Mouse (Mus musculus) lung, postnatal 0 days (tissue): ENCODE measurements around the gene Ssbp3.

Experiments
- CTCF ChIP-seq: IDR thresholded peaks from 2 replicates; pipeline ENCODE4 v1.5.1; 2016; ENCODE audit warnings: antibody characterized with exemption, mild to moderate bottlenecking
- EP300 ChIP-seq: IDR thresholded peaks from 2 replicates; pipeline ENCODE4 v1.6.1; 2016; ENCODE audit warnings: antibody characterized with exemption, mild to moderate bottlenecking, control low read depth

DNA sequence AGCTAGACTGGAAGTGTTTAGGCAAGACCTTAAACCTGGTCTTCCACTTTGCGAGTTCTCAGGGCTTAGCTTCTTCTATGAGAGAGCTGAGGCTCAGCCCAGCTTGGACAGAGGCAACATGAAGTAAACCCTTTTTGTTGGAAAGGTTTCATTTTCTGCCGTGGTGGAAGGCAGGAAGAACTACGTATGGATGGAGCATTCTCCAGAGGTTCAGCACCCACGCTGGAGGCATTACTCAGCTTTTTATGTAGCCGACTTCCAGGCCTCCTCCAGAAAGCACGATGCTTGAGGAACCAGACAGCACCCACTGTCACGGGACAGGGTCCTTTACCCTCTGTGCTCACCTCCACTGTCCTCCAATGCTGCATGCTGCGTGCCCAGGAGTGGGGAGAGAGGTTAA is 48.6 kb upstream of the Ssbp3 start:
- TF ChIP-seq EP300: no peak
- no peak for TF ChIP-seq CTCF
